Mouse (Mus musculus) gastrocnemius, adult 18-20 months (tissue): Measurements from ENCODE around the gene Rbfox1. TPM values are rescaled to one million over a fixed set of nuclear protein-coding genes. Genes with fewer than 3 reads are reported as not detected.

Experiments used
- DNase-seq: peaks from one replicate; pipeline ENCODE4 v3.0.0; 2021; ENCODE audit warnings: low spot score
- total RNA-seq, 2 experiments: library from RNA; stranded (reverse); gene quantifications; 2 replicates each; pipeline ENCODE4 v1.2.3; 2021

Gene Rbfox1
- total RNA-seq, 2 experiments from 2014 or later: 228 to 232 TPM

DNA sequence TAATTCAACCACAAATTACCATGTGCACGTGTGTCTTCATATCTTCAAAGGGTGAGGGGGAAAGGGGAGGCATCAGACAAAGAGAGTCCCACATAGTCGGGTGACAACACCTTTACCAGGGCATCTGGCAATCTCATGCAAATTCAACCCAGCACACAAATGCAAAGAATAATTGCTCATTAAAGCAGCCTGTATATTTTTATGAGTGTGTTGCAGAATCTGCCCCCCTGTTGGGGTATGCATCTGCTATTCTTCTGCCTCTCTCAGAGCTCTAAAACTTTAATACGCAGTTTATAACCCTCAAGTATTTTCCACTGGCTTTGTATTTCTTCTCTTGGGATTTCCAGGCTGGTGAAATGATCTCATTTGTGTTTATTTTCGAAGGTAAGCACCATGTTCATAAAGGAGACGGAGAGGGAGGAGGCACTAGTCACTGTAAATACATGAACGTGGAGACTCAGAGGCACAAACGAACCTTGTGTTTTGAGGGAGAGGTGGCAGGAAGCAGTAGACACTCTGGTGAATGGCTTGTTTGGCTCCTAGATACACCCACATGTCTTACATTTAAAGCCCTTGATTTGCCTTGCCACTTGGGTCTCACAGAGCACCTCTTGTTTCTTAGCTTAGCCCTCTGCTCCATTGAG, 1462.5 kb downstream of the Rbfox1 start:
- no peak for DNase-seq

DNA sequence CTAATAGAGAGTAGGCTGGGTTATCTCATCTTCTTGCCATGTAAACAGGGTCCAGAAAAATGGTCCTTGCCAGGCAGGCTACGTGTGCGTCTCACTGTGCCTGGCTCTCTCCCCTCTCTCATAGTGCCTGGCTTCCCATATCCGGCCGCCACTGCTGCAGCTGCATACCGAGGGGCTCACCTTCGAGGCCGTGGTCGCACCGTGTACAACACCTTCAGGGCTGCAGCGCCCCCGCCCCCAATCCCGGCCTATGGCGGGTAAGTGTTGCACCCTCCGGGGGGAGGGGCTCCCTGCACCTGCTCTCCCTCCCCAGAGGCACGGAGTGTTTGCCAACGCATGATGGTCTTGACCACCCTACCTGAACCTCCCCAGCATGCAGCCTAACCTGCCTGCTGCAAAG, 1467.7 kb downstream of the Rbfox1 start:
- DNase-seq: no peak

DNA sequence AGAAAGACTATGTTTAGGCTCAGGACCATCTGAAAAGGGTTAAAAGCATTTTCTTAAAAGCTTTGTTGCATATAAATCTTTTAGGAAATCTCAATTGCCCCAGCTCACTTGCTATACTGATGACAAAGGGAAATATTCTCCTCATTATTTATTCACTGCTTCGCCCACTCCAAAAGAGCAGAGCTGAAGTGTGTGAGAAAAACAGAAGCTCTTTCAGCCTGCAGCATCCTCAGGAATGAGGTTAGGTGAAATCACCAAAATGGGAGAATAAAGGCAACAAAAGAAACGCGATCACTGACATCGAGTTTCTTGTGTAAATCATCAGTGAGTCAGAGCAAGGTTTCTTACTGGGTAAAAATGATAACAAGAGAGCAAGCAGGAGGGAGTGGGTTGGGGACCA, 1469.0 kb downstream of the Rbfox1 start:
- DNase-seq: no peak

DNA sequence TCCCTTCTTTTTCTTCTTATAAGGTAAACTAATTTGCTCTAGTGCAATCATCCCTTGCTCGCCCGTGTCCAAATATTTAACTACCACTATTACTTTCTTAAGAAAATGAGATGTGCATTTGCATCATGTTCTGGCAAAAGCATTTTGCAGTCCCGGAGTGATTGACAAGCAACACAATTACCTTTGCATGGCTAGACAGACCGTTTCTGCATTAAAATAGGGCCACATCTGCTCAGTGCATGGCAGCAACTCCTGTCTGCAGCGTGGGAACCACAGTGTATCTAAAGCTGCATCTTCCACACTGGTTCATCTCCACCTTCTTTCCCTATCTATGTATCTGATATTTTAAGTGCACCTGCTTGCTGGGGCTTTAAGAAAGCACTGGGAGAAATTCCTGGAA, 1473.9 kb downstream of the Rbfox1 start:
- no peak for DNase-seq

DNA sequence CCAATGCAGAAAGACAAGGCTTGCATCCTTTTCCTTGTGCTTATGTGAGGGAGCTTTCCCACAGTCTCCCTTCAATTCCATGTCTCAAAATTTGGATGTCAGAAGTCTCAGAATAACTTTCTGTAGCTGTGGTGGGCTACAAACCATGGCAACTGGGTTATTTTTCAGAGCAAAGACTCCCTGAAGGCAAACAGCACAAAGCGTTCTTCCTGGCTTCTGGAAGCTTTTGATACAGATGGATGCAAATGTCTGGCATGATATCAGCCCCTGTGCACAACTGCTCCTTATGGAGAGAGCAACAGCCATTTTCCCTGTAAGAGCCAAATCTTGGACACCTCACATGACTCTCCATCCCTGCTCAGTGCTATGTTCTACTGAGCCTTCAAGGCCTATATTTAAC, 1475.6 kb downstream of the Rbfox1 start:
- DNase-seq: no peak

DNA sequence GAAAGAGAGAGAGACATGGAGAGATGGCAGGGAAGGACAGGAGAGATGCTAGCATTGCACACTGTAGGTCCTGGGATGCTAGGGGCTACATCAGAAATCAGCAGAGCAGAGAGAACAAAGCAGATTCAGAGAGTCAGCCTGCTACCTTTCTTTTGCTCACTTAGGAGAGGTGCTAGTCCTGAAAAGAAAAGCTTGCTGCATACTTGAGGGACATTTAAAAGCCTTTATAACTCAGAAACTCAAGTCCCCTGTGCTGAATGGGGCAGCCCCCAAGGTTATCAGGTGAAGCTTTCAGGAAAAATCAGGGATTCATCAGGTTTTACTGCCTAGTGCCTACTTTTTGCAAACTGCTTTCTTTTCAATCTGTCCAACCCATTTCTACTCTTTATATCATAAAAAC, 1480.7 kb downstream of the Rbfox1 start:
- no peak for DNase-seq

DNA sequence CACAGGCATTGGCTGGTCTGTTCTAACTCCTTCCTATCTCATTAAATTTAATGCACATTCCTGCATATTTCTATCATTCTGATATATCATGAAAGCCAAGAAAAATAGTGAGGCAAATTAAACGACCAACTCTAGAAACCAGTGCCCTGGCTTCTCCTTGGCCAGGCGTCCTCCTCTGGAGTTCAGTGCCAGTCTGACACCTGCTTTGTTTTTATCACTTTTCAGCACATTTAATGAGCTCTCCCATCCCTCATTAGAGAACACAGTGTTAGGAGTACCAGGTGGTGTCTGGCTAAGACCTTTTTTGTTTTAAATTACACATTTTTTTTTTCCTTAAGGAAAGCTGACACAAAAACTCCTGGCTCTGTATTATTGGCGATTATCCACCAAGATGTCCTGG, 1489.0 kb downstream of the Rbfox1 start:
- no peak for DNase-seq

DNA sequence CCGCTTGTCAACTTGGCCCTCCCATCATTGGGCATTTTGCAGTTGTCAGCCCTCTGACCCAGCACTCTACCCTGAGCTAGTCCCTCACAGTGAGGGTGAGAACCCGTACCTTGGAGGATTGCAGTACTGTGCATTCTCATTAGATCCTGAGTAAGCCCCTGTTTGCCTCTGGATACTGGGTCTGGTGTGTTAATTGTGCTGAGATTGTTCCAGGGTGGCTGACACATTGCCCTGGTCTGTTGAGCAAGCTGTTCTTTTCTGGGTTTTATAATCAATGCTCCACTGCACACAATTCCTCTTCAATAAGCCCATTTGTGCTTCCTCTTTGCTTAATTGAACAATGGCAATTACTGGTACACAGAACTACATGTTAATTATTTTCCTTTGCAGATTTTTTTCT, 1489.5 kb downstream of the Rbfox1 start:
- DNase-seq: no peak

DNA sequence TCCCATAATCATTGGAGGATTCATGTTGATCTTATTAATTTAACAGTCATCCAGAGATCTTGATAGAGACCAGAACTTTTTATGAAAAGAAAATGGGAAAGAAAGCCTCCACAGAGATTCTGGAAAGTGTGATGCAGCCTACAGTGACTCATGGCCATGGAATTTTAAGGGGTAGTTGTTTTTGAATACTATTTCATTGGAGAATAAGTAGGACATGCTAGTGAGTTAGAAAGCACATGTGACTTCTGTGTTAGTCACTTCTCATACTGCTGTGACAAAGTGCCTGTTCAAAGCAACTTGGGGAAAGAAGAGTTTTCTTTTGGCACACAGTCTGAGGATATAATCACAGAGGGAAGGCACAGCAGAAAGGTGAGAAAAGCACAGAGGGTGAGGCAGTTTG, 1510.9 kb downstream of the Rbfox1 start:
- no peak for DNase-seq

DNA sequence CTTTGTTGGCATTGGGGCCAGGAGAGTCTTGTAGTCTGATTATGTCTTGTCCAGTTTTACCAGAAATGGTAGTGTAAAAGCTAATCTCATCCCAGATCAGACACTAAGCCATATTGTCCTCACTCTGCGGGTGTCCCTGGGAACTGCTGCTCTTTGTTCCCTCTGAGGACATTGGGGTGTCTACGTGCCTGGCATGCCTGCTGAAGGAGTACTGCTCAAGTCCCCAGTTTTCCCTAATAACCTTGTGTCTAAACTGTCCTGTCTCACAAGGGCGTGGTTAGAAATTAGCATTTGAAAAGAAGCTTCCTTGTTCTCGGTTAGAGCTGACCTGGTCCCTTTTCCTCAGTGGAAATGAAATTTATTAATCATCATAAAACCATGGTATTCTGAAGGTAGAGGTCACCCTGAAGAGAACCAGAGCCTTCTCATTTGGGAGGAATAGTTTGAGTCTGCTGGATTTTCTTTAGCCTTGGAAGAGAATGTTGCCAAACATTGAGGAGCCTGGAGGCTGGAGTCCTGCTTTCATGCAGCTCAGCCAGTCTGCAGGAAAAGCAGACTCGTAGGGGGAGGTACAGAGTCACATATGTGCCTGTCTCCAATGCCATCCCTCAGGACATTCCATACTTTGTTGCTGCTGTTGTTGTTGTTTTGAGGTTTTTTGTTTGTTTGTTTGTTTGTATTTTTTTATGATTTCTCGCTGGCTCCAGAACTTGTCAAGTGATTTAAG, 1519.8 kb downstream of the Rbfox1 start:
- no peak for DNase-seq

DNA sequence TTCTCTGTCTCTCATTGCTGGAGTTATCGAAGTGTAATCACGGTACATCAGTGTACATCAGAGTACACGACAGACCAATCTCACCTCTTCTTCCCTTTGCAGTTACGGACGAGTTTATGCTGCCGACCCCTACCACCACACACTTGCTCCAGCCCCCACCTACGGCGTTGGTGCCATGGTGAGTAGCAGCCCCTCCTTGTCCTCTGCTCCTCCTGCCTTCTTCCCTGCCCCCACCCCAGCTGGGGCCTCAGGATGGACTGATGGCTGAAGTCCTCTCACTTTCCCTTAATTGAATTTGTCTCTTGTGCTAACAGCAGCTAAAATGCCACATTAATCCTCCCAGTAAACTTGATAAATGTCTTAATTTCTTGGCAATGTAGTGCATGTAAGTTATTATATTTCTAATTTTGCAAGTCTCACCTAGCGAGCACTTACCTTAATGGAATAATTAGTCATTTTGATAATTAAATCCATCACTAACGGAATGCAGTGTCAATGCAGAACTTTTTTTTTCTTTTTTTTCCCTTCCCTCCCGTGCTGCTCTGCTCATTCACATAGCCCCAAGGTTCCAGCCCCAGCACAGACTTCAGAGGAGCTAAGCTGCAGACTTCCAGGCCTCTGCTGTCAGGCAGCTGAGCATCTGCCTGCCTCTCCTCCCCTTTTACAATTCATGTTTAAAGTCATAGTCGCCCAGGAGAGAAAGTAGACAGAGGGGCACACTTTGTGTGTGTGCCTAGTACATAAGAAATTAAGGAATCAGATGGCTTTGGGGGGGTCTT, 1522.9 kb downstream of the Rbfox1 start:
- DNase-seq: no peak

DNA sequence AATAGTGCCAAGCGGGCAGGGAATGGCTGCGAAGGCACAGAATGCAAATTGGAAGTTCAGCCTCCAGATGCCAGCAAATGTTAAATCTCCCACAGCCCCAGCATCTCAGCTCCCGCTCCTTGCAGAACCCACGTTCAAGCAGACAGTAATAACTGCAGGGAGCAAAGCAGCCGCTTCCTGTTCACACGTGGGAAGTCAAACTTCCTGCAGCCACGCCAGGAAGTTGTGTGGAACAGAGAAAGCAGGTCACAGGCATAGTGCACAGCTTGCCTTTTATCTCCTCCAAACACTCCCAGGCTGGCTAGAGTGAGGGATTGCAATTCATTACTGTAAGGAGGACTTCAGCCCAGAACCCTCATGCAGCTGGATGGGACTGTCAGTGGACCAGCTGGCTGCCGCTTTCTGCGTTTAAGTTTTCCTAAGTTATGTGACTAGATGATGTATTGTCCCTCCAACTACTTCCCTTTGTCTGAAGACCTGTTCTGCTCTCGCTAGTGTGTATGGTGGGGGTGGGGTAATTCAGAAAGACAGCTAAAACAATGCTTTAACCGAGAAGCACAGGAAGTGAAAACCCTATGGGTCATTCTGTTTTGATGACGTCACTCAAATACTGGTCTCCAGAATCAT, 1534.6 kb downstream of the Rbfox1 start:
- no peak for DNase-seq

DNA sequence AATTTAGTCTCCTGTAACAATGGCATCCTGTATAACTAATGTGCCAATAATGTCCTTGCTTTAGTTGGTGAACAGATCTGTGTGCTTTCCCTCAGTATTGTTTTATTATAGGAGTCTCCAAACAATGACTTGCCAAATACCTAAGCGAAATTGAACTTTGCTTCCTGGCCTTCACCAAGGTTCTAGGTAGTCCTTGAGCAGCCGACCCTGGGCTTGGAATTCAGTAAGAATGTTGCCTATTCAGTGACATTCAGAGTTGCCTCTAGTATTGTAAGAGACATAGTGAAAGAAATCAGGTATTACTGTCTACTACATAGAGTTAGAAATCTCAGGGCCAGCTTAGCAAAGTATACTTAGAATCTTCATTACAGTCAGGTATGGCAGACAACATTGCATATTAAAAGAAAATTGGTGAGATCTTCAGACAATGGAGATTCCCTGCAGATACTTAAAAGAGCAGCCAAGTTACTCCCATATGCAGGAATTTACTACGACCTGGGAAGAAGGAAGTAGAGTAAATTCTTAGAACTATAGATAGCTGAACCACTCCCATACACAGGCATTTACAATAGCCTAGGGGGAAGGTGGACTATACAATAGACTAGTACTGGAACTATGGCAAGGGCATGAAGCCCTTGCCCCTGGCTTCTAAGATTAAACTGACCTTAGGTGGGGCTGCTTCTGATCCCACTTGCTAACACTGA, 1540.4 kb downstream of the Rbfox1 start:
- DNase-seq: no peak

DNA sequence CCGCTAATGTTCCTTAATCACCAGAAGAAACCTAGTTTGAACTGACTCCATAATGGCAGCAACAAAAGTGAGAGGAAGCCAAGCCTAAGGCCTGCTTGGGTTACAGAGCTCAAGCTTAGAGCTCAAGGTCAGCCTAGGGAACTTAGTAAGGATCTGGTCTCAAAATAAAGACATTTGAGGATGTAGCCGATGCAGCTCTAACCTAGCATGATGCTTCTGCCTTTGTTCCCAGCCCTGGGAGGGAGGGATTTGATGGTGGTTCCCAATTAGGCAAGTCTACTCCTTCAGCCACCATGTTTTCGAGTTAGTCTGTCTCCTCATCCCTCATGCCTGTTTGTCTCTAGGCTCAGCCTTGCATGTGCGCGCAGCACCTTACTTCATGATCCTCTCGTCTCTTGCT, 1548.1 kb downstream of the Rbfox1 start:
- no peak for DNase-seq

DNA sequence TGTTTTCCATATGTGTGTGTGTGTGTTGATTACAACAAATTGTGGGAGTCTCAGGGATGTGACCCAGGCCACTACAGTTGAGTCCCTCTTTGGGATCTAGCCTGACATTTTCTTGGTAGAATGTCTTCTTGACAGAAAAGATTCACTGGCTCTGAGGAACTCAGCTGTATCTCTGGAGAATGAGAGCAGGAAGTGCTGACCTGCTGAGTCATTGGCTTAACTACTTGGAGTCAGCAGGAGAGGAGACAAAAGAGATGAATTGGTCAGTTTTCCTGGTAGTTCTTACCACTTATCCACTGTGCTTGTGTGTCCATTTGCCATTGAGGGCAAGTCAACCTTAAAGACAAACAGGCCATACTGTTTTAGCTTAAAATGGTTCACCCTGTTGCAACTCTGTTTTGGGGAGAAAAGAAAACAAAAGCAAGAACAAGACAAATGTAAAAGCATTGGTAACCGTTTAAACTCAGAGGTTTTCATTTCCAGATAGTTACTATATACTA, 1561.7 kb downstream of the Rbfox1 start:
- no peak for DNase-seq

DNA sequence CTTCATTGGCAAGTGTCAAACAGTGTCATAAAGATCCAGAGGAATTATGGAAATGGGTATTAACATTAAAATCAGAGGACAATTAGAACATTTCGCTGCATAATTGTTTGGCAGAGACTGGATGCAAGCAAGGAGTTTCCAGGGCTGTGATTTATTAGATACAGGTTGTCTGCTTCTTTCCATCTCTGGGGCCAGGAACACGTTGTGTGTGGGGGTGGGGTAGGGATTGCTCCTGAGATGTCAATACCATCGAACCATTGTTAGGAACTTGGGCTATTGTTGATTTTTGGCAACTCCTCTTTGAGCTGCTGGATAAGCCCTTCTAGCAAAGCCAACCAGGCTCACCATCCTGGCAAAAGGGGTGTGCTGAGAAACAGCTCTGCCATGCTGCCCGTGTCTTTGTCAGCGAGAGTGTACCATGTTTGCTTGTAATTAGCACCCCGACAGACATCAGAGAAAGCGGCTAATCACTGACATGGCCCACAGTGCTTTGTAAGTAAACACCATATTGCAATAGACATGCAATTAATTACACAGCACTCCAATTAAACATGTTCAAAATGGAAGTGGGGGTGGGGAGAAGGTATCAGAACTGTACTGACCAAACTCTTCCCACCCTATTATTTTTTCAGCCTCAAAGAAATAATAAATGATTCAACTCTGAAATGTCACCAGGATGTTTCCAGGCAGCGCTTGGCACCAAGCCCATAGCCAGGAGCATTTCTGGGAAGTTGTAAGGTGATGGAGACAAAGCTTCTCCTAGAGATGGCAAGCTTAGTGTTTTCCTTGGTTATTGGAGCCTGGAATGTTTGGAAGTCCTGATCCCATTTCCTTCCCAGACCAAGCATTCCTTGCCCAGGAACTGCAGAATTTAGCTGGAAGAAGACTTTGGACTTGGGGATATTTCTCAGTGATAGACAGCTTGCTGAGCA, 1562.8 kb downstream of the Rbfox1 start:
- DNase-seq: no peak

DNA sequence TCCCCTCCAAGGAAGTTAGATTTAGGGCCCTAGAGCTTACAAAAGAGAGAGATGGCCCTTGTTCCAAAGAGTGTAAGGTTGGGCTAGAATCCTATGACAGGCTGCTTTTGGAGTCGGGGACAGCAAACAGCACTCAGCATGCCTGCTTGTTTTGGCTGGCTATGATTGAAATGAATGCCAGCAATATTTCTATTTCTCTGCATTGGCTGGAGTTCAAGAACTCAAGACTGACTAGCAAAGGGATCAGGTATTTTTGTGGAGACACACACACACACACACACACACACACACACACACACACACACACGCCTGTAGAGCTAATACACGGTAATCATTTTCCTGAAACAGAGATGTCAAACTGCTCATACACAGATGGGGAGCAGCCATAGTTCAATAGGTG, 1566.0 kb downstream of the Rbfox1 start:
- DNase-seq: no peak

DNA sequence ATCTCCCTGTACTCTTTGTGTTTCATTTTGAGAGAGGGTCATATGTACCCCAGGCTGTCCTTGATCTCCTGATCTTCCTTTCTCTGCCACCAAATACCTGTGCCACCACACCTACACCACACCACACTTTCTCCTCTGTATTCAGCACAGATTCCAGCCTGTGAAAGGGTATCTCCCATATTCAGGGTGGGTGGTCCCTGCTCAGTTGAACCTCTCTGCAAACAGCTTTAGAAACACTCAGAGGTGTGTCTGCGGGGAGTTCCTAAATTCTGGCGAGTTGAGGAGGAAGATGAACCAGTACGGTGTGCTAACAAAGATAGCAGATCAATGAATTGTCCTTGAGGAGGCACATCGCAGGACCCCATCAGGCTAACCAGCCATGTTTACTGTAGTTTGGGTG, 1572.4 kb downstream of the Rbfox1 start:
- DNase-seq: no peak
